Mouse (Mus musculus) heart, embryonic 15.5 days (tissue): ENCODE results near the gene Olfr270. TPM values are rescaled to one million over a fixed set of nuclear protein-coding genes. Genes with fewer than 3 reads are reported as not detected.
A peak's percentile ranks its signal among the peaks of the same experiment; 100 is the strongest.

ENCODE experiments used
- ATAC-seq: fragments of 200-750 bp; cut with Nextera tagmentation; replicated peaks from 2 replicates; pipeline ENCODE4 v1.8.0; 2017; ENCODE audit warnings: low read depth, moderate TSS enrichment; ENCODE audit not compliant: insufficient number of reproducible peaks, insufficient read depth, low FRiP score
- H3K27ac ChIP-seq: fragments of 300-500 bp; sonication (generic); 2 replicates; pipeline ENCODE4 v1.5.1; 2015; ENCODE audit warnings: mild to moderate bottlenecking, inconsistent platforms
- H3K27me3 ChIP-seq: fragments of 300-500 bp; sonication (generic); 2 replicates; pipeline ENCODE4 v1.6.1; 2015; ENCODE audit warnings: inconsistent platforms
- H3K36me3 ChIP-seq: fragments of 300-500 bp; sonication (generic); 2 replicates; pipeline ENCODE4 v1.6.1; 2015; ENCODE audit warnings: mild to moderate bottlenecking, inconsistent platforms
- H3K4me1 ChIP-seq: fragments of 300-500 bp; sonication (generic); replicated peaks from 2 replicates; pipeline ENCODE4 v1.6.1; 2015; ENCODE audit warnings: inconsistent platforms
- H3K4me2 ChIP-seq: fragments of 300-500 bp; sonication (generic); 2 replicates; pipeline ENCODE4 v1.6.1; 2015; ENCODE audit warnings: inconsistent platforms, mild to moderate bottlenecking, moderate library complexity
- H3K4me3 ChIP-seq: fragments of 300-500 bp; sonication (generic); 2 replicates; pipeline ENCODE4 v1.5.1; 2015; ENCODE audit warnings: mild to moderate bottlenecking, inconsistent platforms
- H3K9ac ChIP-seq: fragments of 300-500 bp; sonication (generic); 2 replicates; pipeline ENCODE4 v1.6.1; 2015; ENCODE audit warnings: mild to moderate bottlenecking, inconsistent platforms
- H3K9me3 ChIP-seq: fragments of 300-500 bp; sonication (generic); replicated peaks from 2 replicates; pipeline ENCODE4 v1.6.1; 2016; ENCODE audit warnings: inconsistent platforms
- WGBS: fragments of 180-500 bp; shearing (Covaris S2); methylation state at CpG from one replicate; pipeline ENCODE4 v1.1.7; 2015; ENCODE audit warnings: mixed read lengths; 5-methylcytosine and 5-hydroxymethylcytosine counted together
- polyA plus RNA-seq: library from polyadenylated mRNA; unstranded; fragments of >200 nt; fragmentation: Nextera tagmentation; extraction: Ambion mirVana; gene quantifications from 2 replicates; pipeline ENCODE4 v1.2.1, GENCODE M21; 2015

The Olfr270 gene
- polyA plus RNA-seq, 1 experiment from 2014 or later = not detected

GRCm38 (mm10) chr4:53000154-53000553, 35.8 kb downstream of the Olfr270 start:
- no peak overlapping the region for H3K4me3 ChIP-seq
- H3K9ac ChIP-seq = no peak overlapping the region
- H3K27ac ChIP-seq = no peak overlapping the region
- 38% methylated on average over 8 of the region's 8 CpGs for WGBS
- no peaks in the 10 kb centered on the region for H3K36me3 ChIP-seq
- H3K27me3 ChIP-seq = no peaks in the 10 kb centered on the region
- no peak for ATAC-seq
- H3K4me1 ChIP-seq = no peaks in the 10 kb centered on the region
- H3K9me3 ChIP-seq = no peaks in the 10 kb centered on the region
- peak overlapping the region; percentile 15; the same call in 1 of the 2 replicates for H3K4me2 ChIP-seq

GRCm38 (mm10) chr4:53009183-53009582, 44.8 kb downstream of the Olfr270 start:
- Histone ChIP-seq H3K4me2 (no peak overlapping the region), H3K4me1 (peaks cover 8% of the 10 kb centered on the region), H3K27me3 (no peaks in the 10 kb centered on the region), H3K36me3 (no peaks in the 10 kb centered on the region), H3K9me3 (no peaks in the 10 kb centered on the region), H3K9ac (no peak overlapping the region), H3K27ac (no peak overlapping the region), H3K4me3 (no peak overlapping the region)
- 72% methylated on average over 4 of the region's 4 CpGs for WGBS
- ATAC-seq = no peak

- no peak overlapping the region for H3K27ac ChIP-seq
- no peak overlapping the region for H3K9ac ChIP-seq
- no peak overlapping the region for H3K4me2 ChIP-seq
- H3K36me3 ChIP-seq = 0 out of 2 replicates have a peak, but pooled peaks cover under 1% of the 10 kb centered on the region
- WGBS = 87% methylated on average over 4 of the region's 4 CpGs
- no peaks in the 10 kb centered on the region for H3K27me3 ChIP-seq
- no peak for ATAC-seq
- H3K9me3 ChIP-seq = no peaks in the 10 kb centered on the region
- peaks cover 8% of the 10 kb centered on the region for H3K4me1 ChIP-seq
- H3K4me3 ChIP-seq = no peak overlapping the region
These were observed 45.5 kb downstream of the Olfr270 start for GRCm38 (mm10) chr4:53009871-53010270.

GRCm38 (mm10) chr4:53011732-53012361, 47.5 kb downstream of the Olfr270 start, which contains the start of gene Nipsnap3b:
TSS of gene Nipsnap3b (plus strand) at chr4:53011880.
- H3K4me2 ChIP-seq = peak within 1 kb of the TSS; percentile 63
- H3K27ac ChIP-seq = peak within 1 kb of the TSS; percentile 88
- peak within 1 kb of the TSS; percentile 75 for H3K9ac ChIP-seq
- H3K36me3 ChIP-seq = peaks cover 18% of the 10 kb centered on the region
- peaks cover 8% of the 10 kb centered on the region for H3K4me1 ChIP-seq
- ATAC-seq = peak; percentile 95
- under 1% methylated on average over 63 of the region's 63 CpGs for WGBS
- H3K9me3 ChIP-seq = peaks cover 4% of the 10 kb centered on the region; the same call in 1 of the 2 replicates
- H3K4me3 ChIP-seq = peak within 1 kb of the TSS; percentile 86
- H3K27me3 ChIP-seq = no peaks in the 10 kb centered on the region

GRCm38 (mm10) chr4:53014421-53014820, 50.1 kb downstream of the Olfr270 start:
- H3K4me3 ChIP-seq = no peak overlapping the region
- H3K4me1 ChIP-seq = peaks cover 8% of the 10 kb centered on the region
- H3K9ac ChIP-seq = no peak overlapping the region
- H3K27me3 ChIP-seq = no peaks in the 10 kb centered on the region
- no peak for ATAC-seq
- peaks cover 6% of the 10 kb centered on the region; the same call in 1 of the 2 replicates for H3K9me3 ChIP-seq
- H3K4me2 ChIP-seq = no peak overlapping the region
- WGBS = 88% methylated on average over 7 of the region's 7 CpGs
- no peak overlapping the region for H3K27ac ChIP-seq
- peaks cover 36% of the 10 kb centered on the region for H3K36me3 ChIP-seq

GRCm38 (mm10) chr4:53015024-53015423, 50.7 kb downstream of the Olfr270 start:
- Histone ChIP-seq H3K27ac (no peak overlapping the region), H3K9ac (no peak overlapping the region), H3K36me3 (peaks cover 42% of the 10 kb centered on the region), H3K4me2 (no peak overlapping the region), H3K9me3 (peaks cover 6% of the 10 kb centered on the region; the same call in 1 of the 2 replicates), H3K4me3 (no peak overlapping the region), H3K27me3 (no peaks in the 10 kb centered on the region), H3K4me1 (peaks cover 8% of the 10 kb centered on the region)
- no peak for ATAC-seq
- 93% methylated on average over 3 of the region's 3 CpGs for whole genome bisulfite sequencing

GRCm38 (mm10) chr4:53018392-53018791, 54.0 kb downstream of the Olfr270 start:
- Histone ChIP-seq H3K27ac (no peak overlapping the region), H3K4me3 (no peak overlapping the region), H3K4me1 (no peaks in the 10 kb centered on the region), H3K27me3 (no peaks in the 10 kb centered on the region), H3K9me3 (peaks cover 6% of the 10 kb centered on the region; the same call in 1 of the 2 replicates), H3K9ac (no peak overlapping the region), H3K4me2 (no peak overlapping the region), H3K36me3 (peaks cover 57% of the 10 kb centered on the region)
- WGBS = 93% methylated on average over 1 of the region's 1 CpGs
- ATAC-seq = no peak

Other genes with a start within 250 kb of the Olfr270 start
- not detected in 2 replicates for gene Olfr275, start 149.9 kb upstream of the Olfr270 start, polyA plus RNA-seq
- gene Olfr273, start 105.3 kb upstream of the Olfr270 start, polyA plus RNA-seq = not detected in 2 replicates
- gene Olfr272, start 45.4 kb upstream of the Olfr270 start, polyA plus RNA-seq = not detected in 2 replicates
- gene Nipsnap3a, start 24.7 kb downstream of the Olfr270 start, polyA plus RNA-seq = not detected in 2 replicates
- 60.6 and 61.6 TPM in 2 replicates for gene Nipsnap3b, start 47.3 kb downstream of the Olfr270 start, polyA plus RNA-seq
- gene Abca1, start 195.3 kb downstream of the Olfr270 start, polyA plus RNA-seq = 4.4 and 5.7 TPM in 2 replicates